Mouse (Mus musculus) intestine, embryonic 15.5 days (tissue): ENCODE results near the gene A730015C16Rik. TPM values are rescaled to one million over a fixed set of nuclear protein-coding genes. Genes with fewer than 3 reads are reported as not detected.

Experiments used
- ATAC-seq: fragments of 200-750 bp; cut with Nextera tagmentation; 2 replicates; pipeline ENCODE4 v1.8.0; 2017; ENCODE audit warnings: moderate TSS enrichment, moderate library complexity
- H3K27ac ChIP-seq: fragments of 300-500 bp; sonication (generic); 2 replicates; pipeline ENCODE4 v1.5.1; 2015; ENCODE audit warnings: mild to moderate bottlenecking, inconsistent platforms
- H3K27me3 ChIP-seq: fragments of 300-500 bp; sonication (generic); replicated peaks from 2 replicates; pipeline ENCODE4 v1.6.1; 2015; ENCODE audit warnings: inconsistent platforms
- H3K36me3 ChIP-seq: fragments of 300-500 bp; sonication (generic); 2 replicates; pipeline ENCODE4 v1.6.1; 2015; ENCODE audit warnings: inconsistent platforms
- H3K4me1 ChIP-seq: fragments of 300-500 bp; sonication (generic); replicated peaks from 2 replicates; pipeline ENCODE4 v1.6.1; 2015; ENCODE audit warnings: inconsistent platforms
- H3K4me2 ChIP-seq: fragments of 300-500 bp; sonication (generic); replicated peaks from 2 replicates; pipeline ENCODE4 v1.6.1; 2015; ENCODE audit warnings: mild to moderate bottlenecking, inconsistent platforms
- H3K4me3 ChIP-seq: fragments of 300-500 bp; sonication (generic); replicated peaks from 2 replicates; pipeline ENCODE4 v1.5.1; 2015; ENCODE audit warnings: inconsistent platforms
- H3K9ac ChIP-seq: fragments of 300-500 bp; sonication (generic); 2 replicates; pipeline ENCODE4 v1.6.1; 2015; ENCODE audit warnings: inconsistent platforms
- H3K9me3 ChIP-seq: fragments of 300-500 bp; sonication (generic); 2 replicates; pipeline ENCODE4 v1.6.1; 2016; ENCODE audit warnings: inconsistent platforms
- WGBS: fragments of 180-500 bp; shearing (Covaris S2); methylation state at CpG from one replicate; pipeline ENCODE4 v1.1.7; 2015; 5-methylcytosine and 5-hydroxymethylcytosine counted together
- polyA plus RNA-seq: library from polyadenylated mRNA; unstranded; fragments of >200 nt; fragmentation: Nextera tagmentation; extraction: Ambion mirVana; gene quantifications from 2 replicates; pipeline ENCODE4 v1.2.1, GENCODE M21; 2015

Gene A730015C16Rik
- polyA plus RNA-seq, 1 experiment from 2014 or later = 0.69 TPM

GRCm38 (mm10) chr4:108843336-108843735 is 5.1 kb downstream of the A730015C16Rik start:
- Histone ChIP-seq H3K27ac (no peak overlapping the region), H3K4me3 (no peak overlapping the region), H3K4me2 (no peak overlapping the region), H3K27me3 (no peaks in the 10 kb centered on the region), H3K9me3 (no peaks in the 10 kb centered on the region), H3K4me1 (no peaks in the 10 kb centered on the region; the same call in 1 of the 2 replicates), H3K9ac (no peak overlapping the region), H3K36me3 (no peaks in the 10 kb centered on the region)
- ATAC-seq = no peak

GRCm38 (mm10) chr4:108841920-108842578 is 6.4 kb downstream of the A730015C16Rik start:
- H3K4me1 ChIP-seq = peaks cover 3% of the 10 kb centered on the region; the same call in 1 of the 2 replicates
- H3K4me2 ChIP-seq = no peak overlapping the region
- H3K27me3 ChIP-seq = no peaks in the 10 kb centered on the region
- H3K36me3 ChIP-seq = no peaks in the 10 kb centered on the region
- H3K27ac ChIP-seq = no peak overlapping the region
- no peak overlapping the region for H3K9ac ChIP-seq
- no peak overlapping the region for H3K4me3 ChIP-seq
- 67% methylated on average over 7 of the region's 7 CpGs for WGBS
- H3K9me3 ChIP-seq = no peaks in the 10 kb centered on the region
- ATAC-seq = no peak

GRCm38 (mm10) chr4:108838031-108838430 is 10.4 kb downstream of the A730015C16Rik start:
- ATAC-seq = no peak
- Histone ChIP-seq H3K27ac (no peak overlapping the region), H3K36me3 (no peaks in the 10 kb centered on the region), H3K4me3 (no peak overlapping the region), H3K4me2 (no peak overlapping the region), H3K9me3 (no peaks in the 10 kb centered on the region), H3K9ac (no peak overlapping the region), H3K4me1 (peaks cover 6% of the 10 kb centered on the region; the same call in 1 of the 2 replicates), H3K27me3 (no peaks in the 10 kb centered on the region)
- WGBS = 64% methylated on average over 4 of the region's 4 CpGs

- no peak for ATAC-seq
- Histone ChIP-seq H3K9ac (peak overlapping the region; percentile 64), H3K4me3 (peak overlapping the region; percentile 88), H3K36me3 (no peaks in the 10 kb centered on the region), H3K4me2 (peak overlapping the region; percentile 69), H3K27ac (peak overlapping the region; percentile 98; the same call in 1 of the 2 replicates), H3K9me3 (no peaks in the 10 kb centered on the region), H3K27me3 (no peaks in the 10 kb centered on the region), H3K4me1 (peaks cover 10% of the 10 kb centered on the region)
- whole genome bisulfite sequencing = 50% methylated on average over 3 of the region's 3 CpGs
These were observed 12.9 kb downstream of the A730015C16Rik start for GRCm38 (mm10) chr4:108835496-108835895.

- H3K27ac ChIP-seq = peak overlapping the region; percentile 98
- no peaks in the 10 kb centered on the region for H3K36me3 ChIP-seq
- H3K4me3 ChIP-seq = peak overlapping the region; percentile 88
- peak overlapping the region; percentile 64 for H3K9ac ChIP-seq
- peaks cover 10% of the 10 kb centered on the region for H3K4me1 ChIP-seq
- H3K4me2 ChIP-seq = peak overlapping the region; percentile 69
- WGBS = under 1% methylated on average over 15 of the region's 15 CpGs
- H3K27me3 ChIP-seq = no peaks in the 10 kb centered on the region
- no peak for ATAC-seq
- H3K9me3 ChIP-seq = no peaks in the 10 kb centered on the region
These were observed 13.5 kb downstream of the A730015C16Rik start for GRCm38 (mm10) chr4:108834971-108835311.

GRCm38 (mm10) chr4:108834115-108834970 is 14.1 kb downstream of the A730015C16Rik start, which contains the start of gene Txndc12:
TSS of gene Txndc12 (plus strand) at chr4:108834601.
- H3K4me2 ChIP-seq = peak within 1 kb of the TSS; percentile 69
- peak; percentile 87 for ATAC-seq
- peak within 1 kb of the TSS; percentile 95 for H3K9ac ChIP-seq
- H3K27me3 ChIP-seq = no peaks in the 10 kb centered on the region
- H3K9me3 ChIP-seq = no peaks in the 10 kb centered on the region
- H3K27ac ChIP-seq = peak within 1 kb of the TSS; percentile 98
- under 1% methylated on average over 34 of the region's 34 CpGs for WGBS
- no peaks in the 10 kb centered on the region for H3K36me3 ChIP-seq
- peak within 1 kb of the TSS; percentile 88 for H3K4me3 ChIP-seq
- peaks cover 10% of the 10 kb centered on the region for H3K4me1 ChIP-seq

- 0% methylated on average over 6 of the region's 6 CpGs for WGBS
- ATAC-seq = no peak; the same call in 1 of the 2 replicates
These were observed 14.6 kb downstream of the A730015C16Rik start for GRCm38 (mm10) chr4:108833828-108834114.

GRCm38 (mm10) chr4:108832916-108833827 is 15.2 kb downstream of the A730015C16Rik start, which contains the start of gene Btf3l4:
TSS of gene Btf3l4 (minus strand) at chr4:108833614.
- Histone ChIP-seq H3K27ac (peak within 1 kb of the TSS; percentile 98), H3K4me3 (peak within 1 kb of the TSS; percentile 88), H3K36me3 (no peaks in the 10 kb centered on the region), H3K4me2 (peak within 1 kb of the TSS; percentile 69), H3K9ac (peak within 1 kb of the TSS; percentile 95), H3K9me3 (no peaks in the 10 kb centered on the region), H3K27me3 (no peaks in the 10 kb centered on the region), H3K4me1 (peaks cover 10% of the 10 kb centered on the region)
- ATAC-seq = peak; percentile 94
- WGBS = under 1% methylated on average over 73 of the region's 73 CpGs

More at GRCm38 (mm10) chr4:108833828-108834114, 14.6 kb downstream of the A730015C16Rik start:
- Histone ChIP-seq H3K36me3 (no peaks in the 10 kb centered on the region), H3K4me2 (peak overlapping the region; percentile 69), H3K27ac (peak overlapping the region; percentile 98), H3K4me1 (peaks cover 10% of the 10 kb centered on the region), H3K4me3 (peak overlapping the region; percentile 88), H3K27me3 (no peaks in the 10 kb centered on the region), H3K9me3 (no peaks in the 10 kb centered on the region), H3K9ac (peak overlapping the region; percentile 71)

- ATAC-seq = no peak
- no peaks in the 10 kb centered on the region for H3K27me3 ChIP-seq
- no peaks in the 10 kb centered on the region for H3K9me3 ChIP-seq
- WGBS = 85% methylated on average over 1 of the region's 1 CpGs
- H3K36me3 ChIP-seq = peaks cover 6% of the 10 kb centered on the region; the same call in 1 of the 2 replicates
- no peak overlapping the region for H3K9ac ChIP-seq
- no peak overlapping the region for H3K4me2 ChIP-seq
- H3K4me1 ChIP-seq = peaks cover 6% of the 10 kb centered on the region
- no peak overlapping the region for H3K27ac ChIP-seq
- H3K4me3 ChIP-seq = no peak overlapping the region
These were observed 17.7 kb downstream of the A730015C16Rik start for GRCm38 (mm10) chr4:108830698-108831097.

- no peak for ATAC-seq
- Histone ChIP-seq H3K27ac (no peak overlapping the region), H3K36me3 (peaks cover 18% of the 10 kb centered on the region), H3K4me2 (no peak overlapping the region), H3K4me3 (no peak overlapping the region), H3K9me3 (no peaks in the 10 kb centered on the region), H3K9ac (no peak overlapping the region), H3K27me3 (no peaks in the 10 kb centered on the region), H3K4me1 (peaks cover under 1% of the 10 kb centered on the region; the same call in 1 of the 2 replicates)
- WGBS = 86% methylated on average over 2 of the region's 2 CpGs
These were observed 21.8 kb downstream of the A730015C16Rik start for GRCm38 (mm10) chr4:108826643-108827042.

- Histone ChIP-seq H3K4me1 (no peaks in the 10 kb centered on the region), H3K9me3 (no peaks in the 10 kb centered on the region), H3K9ac (no peak overlapping the region), H3K27ac (no peak overlapping the region), H3K27me3 (no peaks in the 10 kb centered on the region), H3K4me3 (no peak overlapping the region), H3K36me3 (peaks cover 18% of the 10 kb centered on the region), H3K4me2 (no peak overlapping the region)
- WGBS = 89% methylated on average over 1 of the region's 1 CpGs
- ATAC-seq = no peak
These were observed 22.3 kb downstream of the A730015C16Rik start for GRCm38 (mm10) chr4:108826096-108826495.

- Histone ChIP-seq H3K4me2 (no peak overlapping the region), H3K36me3 (peaks cover 18% of the 10 kb centered on the region), H3K9me3 (no peaks in the 10 kb centered on the region), H3K9ac (no peak overlapping the region), H3K27ac (no peak overlapping the region), H3K4me3 (no peak overlapping the region), H3K27me3 (no peaks in the 10 kb centered on the region), H3K4me1 (no peaks in the 10 kb centered on the region)
- ATAC-seq = no peak
- WGBS = 93% methylated on average over 3 of the region's 3 CpGs
These were observed 22.7 kb downstream of the A730015C16Rik start for GRCm38 (mm10) chr4:108825677-108826076.
